In genomic region chr2:147190316-147191021, GRCm38 (mm10) we compare ENCODE assay signal across 19 mouse cellular contexts. TPM values are rescaled to one million over a fixed set of nuclear protein-coding genes. Genes with fewer than 3 reads are reported as not detected.
DNase-seq lines count a peak whose midpoint lies in the region; ATAC-seq and TF ChIP-seq lines count a peak whose summit lies in the region.
"Had no signal": no experiment of that assay in that cellular context is flagged by ENCODE, and none has a peak within 500 bp of the region (broad histone marks: within the 10 kb centered on the region; RNA-seq: fewer than 3 reads in every experiment).

No protein-coding gene starts in this region.

- H3K4me2 ChIP-seq in forebrain, embryonic 12.5 days, result 0 out of 2 replicates have a peak overlapping the region, but pooled peaks have one; percentile 2
- H3K4me2 ChIP-seq in forebrain, embryonic 15.5 days (replicated peaks), result no peak overlapping the region
- peak overlapping the region; percentile 14; the same call in 1 of the 2 replicates for H3K4me2 ChIP-seq in lung, embryonic 15.5 days
- H3K4me2 ChIP-seq in midbrain, embryonic 15.5 days, result peak overlapping the region; percentile 20; the same call in 1 of the 2 replicates
- H3K4me2 ChIP-seq in liver, postnatal 0 days (ENCODE audit: low read depth, low read length), result no peak overlapping the region
- H3K4me2 ChIP-seq: heart, embryonic 13.5 days; limb, embryonic 13.5 days had no signal

- H3K9ac ChIP-seq in forebrain, embryonic 12.5 days, result no peak overlapping the region
- no peak overlapping the region for H3K9ac ChIP-seq in forebrain, embryonic 15.5 days (replicated peaks)
- no peak overlapping the region for H3K9ac ChIP-seq in lung, embryonic 15.5 days
- H3K9ac ChIP-seq in midbrain, embryonic 15.5 days, result no peak overlapping the region
- no peak overlapping the region for H3K9ac ChIP-seq in liver, postnatal 0 days (replicated peaks)
- H3K9ac ChIP-seq: heart, embryonic 13.5 days; limb, embryonic 13.5 days had no signal

- no peaks in the 10 kb centered on the region for H3K36me3 ChIP-seq in forebrain, embryonic 12.5 days (replicated peaks)
- no peaks in the 10 kb centered on the region for H3K36me3 ChIP-seq in forebrain, embryonic 15.5 days
- no peaks in the 10 kb centered on the region for H3K36me3 ChIP-seq in lung, embryonic 15.5 days
- no peaks in the 10 kb centered on the region for H3K36me3 ChIP-seq in midbrain, embryonic 15.5 days (replicated peaks)
- no peaks in the 10 kb centered on the region for H3K36me3 ChIP-seq in liver, postnatal 0 days (replicated peaks; ENCODE audit: insufficient read depth, low read length)
- H3K36me3 ChIP-seq: heart, embryonic 13.5 days; limb, embryonic 13.5 days had no signal

- under 1% methylated on average over 27 of the region's 27 CpGs for WGBS in forebrain, embryonic 12.5 days
- 3% methylated on average over 27 of the region's 27 CpGs for WGBS in forebrain, embryonic 15.5 days
- WGBS in lung, embryonic 15.5 days, result 1% methylated on average over 27 of the region's 27 CpGs
- 3% methylated on average over 27 of the region's 27 CpGs for WGBS in midbrain, embryonic 15.5 days
- WGBS in liver, postnatal 0 days (ENCODE audit: insufficient replicate concordance), result 5% methylated on average over 27 of the region's 27 CpGs

- H3K4me3 ChIP-seq in forebrain, embryonic 12.5 days (replicated peaks), result peak overlapping the region; percentile 4; the same call in 1 of the 2 replicates
- no peak overlapping the region for H3K4me3 ChIP-seq in forebrain, embryonic 15.5 days
- no peak overlapping the region for H3K4me3 ChIP-seq in lung, embryonic 15.5 days
- H3K4me3 ChIP-seq in midbrain, embryonic 15.5 days, result peak overlapping the region; percentile 8; the same call in 1 of the 2 replicates
- H3K4me3 ChIP-seq in liver, postnatal 0 days (ENCODE audit: low read depth, low read length), result no peak overlapping the region
- H3K4me3 ChIP-seq: heart, embryonic 13.5 days; limb, embryonic 13.5 days had no signal

- no peak for TF ChIP-seq CTCF in liver, postnatal 0 days (IDR thresholded peaks at IDR 0.05; ENCODE audit: low read depth)

- peak; percentile 46 for DNase-seq in R1 (ENCODE audit: low read depth, low spot score)
- no peak for DNase-seq in liver, postnatal 0 days
- no peak for DNase-seq in heart, postnatal 4 days
- DNase-seq in adrenal gland, postnatal 10 days, result no peak
- DNase-seq: cerebellum, adult 2 months; gastrocnemius, postnatal 10 days; spleen, adult 18-20 months; thymus, adult 18-20 months had no signal

- ATAC-seq in forebrain, embryonic 12.5 days (ENCODE audit: low FRiP score), result no peak
- no peak for ATAC-seq in forebrain, embryonic 15.5 days (replicated peaks)
- peak; percentile 81 for ATAC-seq in lung, embryonic 15.5 days (ENCODE audit: borderline replicate concordance, extremely low read depth, low FRiP score, low TSS enrichment)
- no peak for ATAC-seq in midbrain, embryonic 15.5 days (replicated peaks)
- ATAC-seq in liver, postnatal 0 days, result no peak
- ATAC-seq: intestine, embryonic 16.5 days; Patski had no signal

- peaks cover 57% of the 10 kb centered on the region for H3K4me1 ChIP-seq in forebrain, embryonic 12.5 days
- peaks cover 27% of the 10 kb centered on the region for H3K4me1 ChIP-seq in forebrain, embryonic 15.5 days
- H3K4me1 ChIP-seq in lung, embryonic 15.5 days, result peaks cover 53% of the 10 kb centered on the region
- peaks cover 39% of the 10 kb centered on the region for H3K4me1 ChIP-seq in midbrain, embryonic 15.5 days
- peaks cover 6% of the 10 kb centered on the region; the same call in 1 of the 2 replicates for H3K4me1 ChIP-seq in liver, postnatal 0 days (ENCODE audit: insufficient read depth)

- peaks cover 100% of the 10 kb centered on the region for H3K27me3 ChIP-seq in forebrain, embryonic 12.5 days
- H3K27me3 ChIP-seq in forebrain, embryonic 15.5 days, result peaks cover 96% of the 10 kb centered on the region
- peaks cover 98% of the 10 kb centered on the region for H3K27me3 ChIP-seq in lung, embryonic 15.5 days
- H3K27me3 ChIP-seq in midbrain, embryonic 15.5 days (replicated peaks), result peaks cover 95% of the 10 kb centered on the region
- peaks cover 98% of the 10 kb centered on the region for H3K27me3 ChIP-seq in liver, postnatal 0 days (ENCODE audit: insufficient read depth, low read length)

- no peak for TF ChIP-seq EP300 in liver, postnatal 0 days (IDR thresholded peaks at IDR 0.05; ENCODE audit: low read depth)

- no peak overlapping the region for H3K27ac ChIP-seq in forebrain, embryonic 12.5 days
- no peak overlapping the region for H3K27ac ChIP-seq in forebrain, embryonic 15.5 days (replicated peaks)
- H3K27ac ChIP-seq in lung, embryonic 15.5 days, result no peak overlapping the region
- H3K27ac ChIP-seq in midbrain, embryonic 15.5 days, result no peak overlapping the region
- no peak overlapping the region for H3K27ac ChIP-seq in liver, postnatal 0 days (ENCODE audit: low read depth)
- H3K27ac ChIP-seq: heart, embryonic 13.5 days; limb, embryonic 13.5 days had no signal

- no peaks in the 10 kb centered on the region for H3K9me3 ChIP-seq in forebrain, embryonic 12.5 days
- no peaks in the 10 kb centered on the region for H3K9me3 ChIP-seq in forebrain, embryonic 15.5 days
- H3K9me3 ChIP-seq in lung, embryonic 15.5 days, result no peaks in the 10 kb centered on the region
- no peaks in the 10 kb centered on the region for H3K9me3 ChIP-seq in midbrain, embryonic 15.5 days
- H3K9me3 ChIP-seq in liver, postnatal 0 days (ENCODE audit: low read length), result no peaks in the 10 kb centered on the region
- H3K9me3 ChIP-seq: heart, embryonic 13.5 days; limb, embryonic 13.5 days had no signal

RNA-seq across cellular contexts. Expression of gene Nkx2-2, which starts 3.6 kb away (rescaled TPM):
- 7.7 and 9.2 TPM in 2 replicates for polyA plus RNA-seq in forebrain, embryonic 12.5 days (2016; fragmentation: Nextera tagmentation; extraction: Ambion mirVana)
- polyA plus RNA-seq in forebrain, embryonic 15.5 days (2015; fragmentation: Nextera tagmentation; extraction: Ambion mirVana), result 1.5 and 4.1 TPM in 2 replicates
- not detected in 2 replicates for polyA plus RNA-seq in lung, embryonic 15.5 days (2015; fragmentation: Nextera tagmentation; extraction: Ambion mirVana)
- polyA plus RNA-seq in midbrain, embryonic 15.5 days (2015; fragmentation: Nextera tagmentation; extraction: Ambion mirVana), result 6.3 and 9.4 TPM in 2 replicates
- polyA plus RNA-seq in liver, postnatal 0 days (2015; fragmentation: Nextera tagmentation; extraction: Ambion mirVana), result not detected in 2 replicates
- total RNA-seq in heart, postnatal 4 days (2021), result not detected
- not detected for total RNA-seq in adrenal gland, postnatal 10 days (2021)
- total RNA-seq: megakaryocyte, adult 5-6 weeks had no signal
- polyA plus RNA-seq: C2C12; embryonic facial prominence, embryonic 14.5 days; heart, embryonic 13.5 days; limb, embryonic 13.5 days; Patski had no signal

Comparison
In these comparisons a context has a peak if more than half of its experiments do, and no peak if none do; other contexts are left out.
1. H3K4me2 ChIP-seq: peak in forebrain, embryonic 12.5 days (single experiment), lung, embryonic 15.5 days (single experiment) and midbrain, embryonic 15.5 days (single experiment); none in forebrain, embryonic 15.5 days (single experiment) and liver, postnatal 0 days (single experiment).
2. H3K4me3 ChIP-seq: peak in forebrain, embryonic 12.5 days (single experiment) and midbrain, embryonic 15.5 days (single experiment); none in forebrain, embryonic 15.5 days (single experiment), lung, embryonic 15.5 days (single experiment) and liver, postnatal 0 days (single experiment).